Mouse (Mus musculus) spleen, embryonic (tissue): ENCODE results near the gene Olfr979.
"Not testable (repeated sequence)": the region's sequence is repeated elsewhere in the genome, so short reads cannot be mapped to it uniquely, and the experiment has no call there.

Experiments
- CTCF ChIA-PET: fragments of 350-600 bp; sonication (Branson Sonifier 250); formaldehyde crosslinking; loops from one replicate; lab custom pipeline; 2022; lab: Charles Lee

The Olfr979 gene

GRCm38 (mm10) chr9:40003365-40003764 lies at the start of gene Olfr979:
Gene Olfr979 (minus strand): TSS chr9:40003465.
- CTCF ChIA-PET, result no interaction called here

DNA sequence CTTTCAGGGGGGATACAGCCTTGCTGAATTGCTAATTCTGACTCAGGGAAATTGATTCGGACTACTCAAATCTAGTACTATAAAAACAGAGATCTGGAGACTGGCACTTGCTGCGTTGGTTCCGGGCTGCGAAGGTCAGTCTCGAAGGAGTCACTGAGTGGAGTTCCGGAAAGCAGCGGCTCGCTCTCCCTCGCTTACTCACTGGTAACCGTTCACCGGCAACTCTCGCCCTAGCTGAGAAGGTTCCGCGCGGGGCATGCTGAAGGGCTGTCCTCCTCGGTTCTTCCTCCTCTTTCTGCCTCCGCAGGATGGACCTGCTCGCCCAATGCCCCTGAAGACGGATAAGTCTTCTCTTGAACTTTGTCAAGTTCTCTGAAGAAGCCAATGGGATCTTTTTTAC lies 46.9 kb upstream of the Olfr979 start:
- CTCF ChIA-PET, result no interaction called here

GRCm38 (mm10) chr9:40021164-40021563 lies 17.9 kb upstream of the Olfr979 start, which contains the start of gene Olfr981:
Gene Olfr981 (plus strand): TSS chr9:40021464.
- CTCF ChIA-PET, result no interaction called here

DNA sequence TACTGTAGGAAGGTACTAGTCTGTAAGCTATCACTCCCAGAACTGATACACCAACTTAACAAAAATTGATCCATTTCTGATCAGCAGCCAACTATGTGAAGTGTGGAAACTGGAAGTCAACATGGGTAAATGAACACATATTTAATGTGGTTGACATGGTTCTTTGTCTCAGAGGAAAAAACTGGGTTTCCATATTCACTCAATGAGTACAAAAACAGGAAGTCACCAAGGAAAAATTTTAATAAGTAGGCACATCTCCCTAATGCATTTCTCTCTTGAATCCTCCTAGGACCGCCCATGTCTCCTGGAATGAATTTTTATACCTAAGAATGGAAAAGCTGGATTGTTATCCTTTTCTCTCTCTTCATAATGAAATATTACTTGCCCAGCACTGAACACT lies 6.2 kb upstream of the Olfr979 start, which contains the start of gene Olfr980:
Olfr980 (minus strand) TSS at position 101 of the 400 bp plus-strand sequence.
- CTCF ChIA-PET, result no interaction called here

GRCm38 (mm10) chr9:39991813-39992212 lies 11.5 kb downstream of the Olfr979 start, which contains the start of gene Olfr978:
Gene Olfr978 (plus strand): TSS chr9:39992113.
- CTCF ChIA-PET, result no interaction called here

- CTCF ChIA-PET, result not testable (repeated sequence)
These were observed 26.6 kb downstream of the Olfr979 start for GRCm38 (mm10) chr9:39976581-39977145.

GRCm38 (mm10) chr9:39961033-39961432 lies 42.2 kb downstream of the Olfr979 start, which contains the start of gene Olfr976:
Gene Olfr976 (minus strand): TSS chr9:39961133.
- CTCF ChIA-PET, result not testable (repeated sequence)

- CTCF ChIA-PET, result no interaction called here
These were observed 51.3 kb downstream of the Olfr979 start, which contains the start of gene Olfr975 for GRCm38 (mm10) chr9:39951946-39952345. Gene Olfr975 (minus strand): TSS chr9:39952046.
